Mouse (Mus musculus): ENCODE data around the gene Lama5. TPM values are rescaled to one million over a fixed set of nuclear protein-coding genes. Genes with fewer than 3 reads are reported as not detected.

Gene Lama5
- polyA plus RNA-seq, 2 experiments from 2014 or later: 0.28 to 0.59 TPM

DNA sequence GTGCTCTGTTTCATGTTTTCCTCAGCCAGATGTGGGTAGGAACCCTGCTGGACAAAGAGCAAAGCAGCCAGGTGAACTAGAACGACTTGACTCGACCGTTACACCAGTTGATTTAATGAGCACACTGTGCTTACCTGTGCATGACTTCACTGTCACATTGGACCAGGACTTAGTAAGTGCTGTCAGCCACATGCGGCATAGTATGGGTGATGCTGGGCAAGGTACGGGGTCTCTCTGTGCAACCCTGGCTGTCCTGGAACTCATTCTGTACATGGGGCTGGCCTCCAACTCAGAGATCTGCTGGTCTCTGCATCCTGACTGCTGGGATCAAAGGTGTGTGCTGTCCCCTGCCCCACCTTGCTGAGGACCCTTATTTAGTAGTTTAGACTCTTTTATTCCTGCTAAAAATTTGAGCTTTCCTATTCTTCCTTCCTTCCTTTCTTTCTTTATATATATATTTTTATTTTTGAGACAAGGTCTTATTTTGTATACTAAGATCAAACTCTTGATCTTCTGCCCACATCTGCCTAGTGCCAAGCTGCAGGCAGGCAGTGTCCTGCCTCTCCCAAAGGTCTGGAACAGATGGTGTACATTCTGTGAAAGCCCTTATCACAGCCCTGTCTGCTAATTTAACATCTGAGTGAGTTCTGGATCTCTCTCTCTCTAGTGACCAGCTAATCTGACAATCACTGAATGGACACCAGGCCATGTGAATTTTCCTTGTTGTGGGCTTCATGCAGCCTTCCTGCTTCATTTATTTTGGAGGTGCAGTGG lies 29.0 kb upstream of the Lama5 start:
- ATAC-seq: no peak

DNA sequence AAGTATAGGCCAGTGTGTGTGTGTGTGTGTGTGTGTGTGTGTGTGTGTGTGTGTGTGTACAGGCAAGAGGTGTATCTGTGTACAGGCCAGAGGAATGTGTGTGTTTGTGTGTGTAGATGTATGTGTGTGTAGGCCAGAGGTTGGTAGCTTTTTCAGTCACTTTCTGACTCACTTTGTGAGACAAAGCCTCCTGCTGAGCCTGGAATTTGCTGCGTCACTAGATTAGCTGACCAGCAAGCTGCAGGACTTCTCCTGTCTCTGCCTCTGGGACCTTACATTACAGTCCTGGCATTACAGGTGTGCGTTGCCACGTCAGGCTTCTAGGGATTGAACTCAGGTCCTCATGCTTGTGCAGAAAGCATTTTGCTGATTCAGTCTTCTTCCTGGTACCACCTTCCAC lies 26.2 kb upstream of the Lama5 start:
- no peak for ATAC-seq

DNA sequence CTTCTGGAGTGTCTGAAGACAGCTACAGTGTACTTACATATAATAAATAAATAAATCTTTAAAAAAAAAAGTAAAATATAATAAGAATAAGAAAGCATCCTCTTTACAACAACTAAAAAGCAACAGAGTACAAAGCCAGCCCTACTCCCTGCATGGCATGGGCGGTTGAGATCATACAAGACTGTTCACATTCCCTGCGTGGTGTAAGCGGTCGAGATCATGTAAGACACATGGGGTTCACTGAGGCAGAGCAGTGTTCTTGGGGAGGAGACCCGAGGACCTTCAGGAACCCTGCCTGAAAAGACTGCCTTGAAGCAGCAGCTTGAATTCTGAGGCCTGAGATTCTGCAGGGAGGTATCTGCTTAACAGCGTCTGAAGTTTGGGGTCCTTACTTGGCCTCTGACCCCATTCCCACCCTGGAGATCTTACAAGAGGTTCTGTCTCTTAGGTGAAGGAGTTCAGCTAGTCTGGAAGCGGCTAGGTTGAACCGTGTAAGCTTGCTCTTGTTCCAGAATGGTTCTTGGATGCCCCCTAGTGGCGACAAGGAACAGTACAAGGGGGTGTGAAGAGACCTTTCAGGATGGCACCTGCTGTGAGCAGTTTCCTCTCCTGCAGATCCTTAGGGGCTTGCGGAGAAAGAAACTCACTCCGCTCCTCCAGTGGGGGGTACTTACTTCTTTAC lies 25.4 kb upstream of the Lama5 start:
- peak; percentile 87 for ATAC-seq

DNA sequence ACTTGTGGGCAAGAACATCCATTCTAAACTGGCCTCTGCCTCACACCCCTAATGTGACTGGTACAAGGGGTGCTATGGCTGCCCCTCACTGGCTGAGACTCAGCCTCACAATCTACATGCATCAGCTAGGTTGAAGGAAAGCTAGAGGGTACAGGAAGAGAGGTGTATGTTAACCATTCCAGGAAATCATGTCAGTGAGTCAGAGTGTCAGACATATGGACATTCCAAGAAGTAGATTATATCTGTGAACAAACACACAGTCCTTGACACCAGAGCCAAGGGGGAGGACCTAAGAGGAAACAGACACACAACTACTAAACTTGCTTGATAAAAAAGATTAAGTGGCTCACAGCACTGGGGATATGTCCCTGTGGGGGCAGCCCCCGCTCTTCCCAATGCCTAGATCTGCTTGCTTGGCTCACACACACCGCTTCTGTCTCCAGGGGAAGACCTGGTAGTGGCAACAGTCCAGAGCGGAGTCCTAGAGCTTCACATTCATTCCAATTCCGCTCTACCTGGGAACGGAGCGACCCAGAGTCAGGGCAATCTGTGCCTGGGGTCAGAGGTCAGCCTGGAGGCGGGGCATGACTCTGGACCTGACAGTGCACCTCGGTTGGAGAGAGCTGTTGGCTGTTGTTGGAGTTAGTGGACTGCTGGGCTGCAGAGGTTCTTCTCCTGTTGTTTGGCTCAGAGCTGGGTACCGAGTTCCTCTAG lies 23.4 kb upstream of the Lama5 start:
- ATAC-seq: no peak

DNA sequence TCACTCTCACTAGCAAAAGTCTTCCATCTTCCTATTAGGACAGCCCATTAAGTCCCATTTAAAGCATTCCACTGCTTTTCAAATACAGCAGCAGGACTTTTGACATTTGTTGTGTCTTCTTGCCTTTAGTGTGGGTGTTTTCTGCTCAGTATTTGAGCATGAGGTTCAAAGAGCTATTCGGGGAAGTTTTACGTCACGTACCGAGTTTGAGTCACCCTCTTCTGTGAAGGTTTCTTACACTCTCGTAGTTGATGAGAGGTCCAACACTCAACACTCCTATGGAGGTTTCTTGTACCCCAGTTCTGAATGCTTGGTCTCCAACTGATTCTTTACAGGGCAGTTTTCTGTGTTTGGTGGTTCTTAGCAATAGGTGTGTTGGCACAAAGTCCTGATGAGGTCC lies 22.3 kb upstream of the Lama5 start:
- peak; percentile 68 for ATAC-seq

DNA sequence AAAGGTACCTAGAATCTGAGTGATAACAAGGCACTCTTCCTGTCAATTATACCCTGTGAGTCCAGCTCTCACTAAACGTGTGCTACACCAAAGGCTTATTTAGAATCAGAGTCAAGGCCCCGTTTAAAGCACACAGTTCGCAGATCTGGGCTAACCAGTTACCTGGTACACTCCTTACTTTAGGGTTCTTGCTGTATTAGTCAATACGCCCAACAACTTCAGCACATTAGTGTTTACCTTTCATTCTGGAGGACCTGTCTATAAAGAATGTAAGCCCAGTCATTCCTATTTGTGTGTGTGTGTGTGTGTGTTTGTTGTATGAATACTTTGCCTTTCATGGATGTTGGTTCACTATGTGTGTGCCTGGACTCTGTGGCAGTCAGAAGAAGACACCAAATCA lies 17.4 kb upstream of the Lama5 start:
- no peak for ATAC-seq

DNA sequence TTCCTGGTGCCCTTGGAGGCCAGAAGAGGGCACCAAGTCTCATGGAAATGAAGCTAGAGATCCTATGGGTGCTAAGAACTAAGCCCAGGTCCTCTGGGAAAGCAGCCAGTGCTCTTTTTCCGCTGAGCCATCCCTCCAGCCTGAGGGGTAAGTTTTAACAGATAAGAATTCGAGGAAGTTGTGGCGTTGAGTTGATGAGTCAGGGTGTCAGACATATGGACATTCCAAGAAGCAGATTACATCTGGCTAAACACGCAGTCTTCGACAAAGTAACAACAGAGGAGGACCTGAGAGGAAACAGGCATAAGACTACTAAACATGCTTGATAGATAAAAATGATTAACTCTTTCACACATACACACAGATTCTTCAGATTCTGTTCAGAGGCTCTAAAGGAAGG lies 12.9 kb upstream of the Lama5 start:
- no peak for ATAC-seq

DNA sequence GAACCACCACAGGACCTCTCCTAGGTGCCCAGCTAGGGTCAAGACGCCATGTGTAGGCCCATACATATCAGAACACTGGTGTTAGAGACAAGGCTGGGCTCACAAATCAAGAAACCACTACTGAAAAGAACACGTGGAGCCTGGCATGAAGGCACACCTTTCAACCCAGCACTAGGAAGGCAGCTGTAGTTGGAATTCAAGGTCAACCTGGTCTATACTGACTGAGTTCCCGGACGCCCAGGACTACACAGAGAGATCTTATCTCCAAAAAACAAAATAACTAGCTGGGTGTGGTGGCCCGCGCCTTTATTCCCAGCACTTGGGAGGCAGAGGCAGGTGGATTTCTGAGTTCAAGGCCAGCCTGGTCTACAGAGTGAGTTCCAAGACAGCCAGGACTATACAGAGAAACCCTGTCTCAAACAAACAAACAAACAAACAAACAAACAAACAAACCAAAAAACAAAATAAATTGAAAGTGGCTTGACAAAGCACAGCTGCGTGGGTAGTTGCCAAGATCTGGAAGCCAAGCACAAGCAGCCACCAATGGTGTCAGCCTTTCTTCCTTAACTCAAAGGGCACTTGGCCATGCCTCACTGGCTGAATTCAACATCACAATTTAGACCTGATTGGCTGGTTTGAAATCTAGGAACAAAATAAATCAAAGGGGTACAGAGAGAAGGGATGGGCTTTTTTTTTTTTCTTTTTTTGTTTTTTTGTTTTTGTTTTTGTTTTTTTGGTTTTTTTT lies 12.1 kb upstream of the Lama5 start:
- no peak for ATAC-seq

DNA sequence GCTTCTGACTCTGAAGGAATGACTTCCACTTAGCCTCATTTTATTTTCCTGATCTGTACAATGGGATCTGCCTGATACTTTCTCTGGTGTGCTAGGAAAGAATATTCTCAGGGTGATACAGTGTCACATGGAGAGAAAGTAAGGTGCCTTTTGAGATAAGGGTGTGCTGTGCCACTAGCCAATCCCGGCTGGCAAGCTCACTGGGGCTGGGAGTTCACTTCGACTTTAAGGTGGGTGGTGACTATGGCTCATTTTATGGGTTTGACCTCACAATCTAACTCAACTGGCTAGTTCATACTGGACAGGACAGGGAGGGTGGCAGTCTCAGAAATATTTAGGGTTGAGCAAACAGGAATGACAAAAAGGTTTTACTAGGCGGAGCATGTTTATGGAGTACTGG lies 11.3 kb upstream of the Lama5 start:
- ATAC-seq: no peak

DNA sequence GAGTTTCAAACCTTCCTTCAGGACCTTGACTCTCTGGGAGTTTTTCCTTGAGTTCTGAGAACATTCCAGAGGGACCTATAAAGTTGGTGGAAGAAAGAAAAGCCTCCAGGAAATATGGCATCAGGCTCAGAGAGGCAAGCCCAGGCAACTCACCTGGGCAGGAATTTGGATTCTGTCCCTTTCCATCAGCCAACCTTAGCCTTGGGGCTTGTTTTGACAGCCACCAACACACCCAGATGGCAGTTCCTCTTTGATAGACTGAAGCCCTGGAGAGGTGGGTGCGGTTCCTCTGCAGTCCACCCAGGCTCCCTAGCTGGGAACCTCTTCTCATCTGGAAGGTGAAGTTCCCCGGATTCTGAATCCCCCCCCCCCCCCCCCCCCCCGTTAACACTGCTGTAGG lies 10.8 kb upstream of the Lama5 start:
- ATAC-seq: no peak

DNA sequence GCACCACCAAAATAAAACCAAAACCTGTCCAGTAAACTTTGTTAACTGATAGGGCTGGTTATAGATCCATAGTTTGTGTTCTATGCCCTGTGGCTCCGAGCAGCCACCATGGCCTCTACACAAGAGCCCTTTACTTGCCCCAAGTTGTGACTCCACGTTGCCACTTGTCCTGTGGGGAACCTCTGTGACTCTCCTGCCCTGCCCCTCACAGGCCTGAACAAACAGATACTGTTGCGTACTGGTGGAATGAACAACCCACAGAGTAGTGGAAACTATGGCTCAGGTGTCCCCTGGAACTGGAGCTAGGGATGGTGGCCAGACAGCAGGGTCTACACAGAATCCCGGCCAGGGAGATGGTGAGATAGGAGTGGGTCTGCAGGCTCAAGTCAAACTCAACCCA lies 10.1 kb upstream of the Lama5 start:
- ATAC-seq: no peak

DNA sequence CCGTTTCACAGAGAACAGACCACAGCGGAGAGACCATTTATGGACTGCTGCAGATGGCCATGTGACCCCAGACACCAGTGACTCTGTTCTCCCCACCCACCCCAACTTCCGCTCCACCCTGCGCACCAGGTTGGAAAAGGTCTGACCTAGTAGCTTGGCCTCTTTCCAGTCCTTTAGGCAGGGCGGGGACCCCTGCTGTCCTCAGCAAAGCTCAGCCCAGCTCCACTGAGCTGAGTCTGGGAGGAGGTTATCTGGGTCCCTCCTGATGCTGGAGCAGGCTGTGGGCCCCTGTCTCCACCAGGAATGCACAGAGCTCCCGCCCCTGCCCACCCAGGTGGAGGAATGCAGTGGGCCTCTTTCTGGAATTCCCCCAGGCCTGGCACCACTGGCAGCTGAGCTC lies 9.3 kb upstream of the Lama5 start:
- no peak for ATAC-seq

DNA sequence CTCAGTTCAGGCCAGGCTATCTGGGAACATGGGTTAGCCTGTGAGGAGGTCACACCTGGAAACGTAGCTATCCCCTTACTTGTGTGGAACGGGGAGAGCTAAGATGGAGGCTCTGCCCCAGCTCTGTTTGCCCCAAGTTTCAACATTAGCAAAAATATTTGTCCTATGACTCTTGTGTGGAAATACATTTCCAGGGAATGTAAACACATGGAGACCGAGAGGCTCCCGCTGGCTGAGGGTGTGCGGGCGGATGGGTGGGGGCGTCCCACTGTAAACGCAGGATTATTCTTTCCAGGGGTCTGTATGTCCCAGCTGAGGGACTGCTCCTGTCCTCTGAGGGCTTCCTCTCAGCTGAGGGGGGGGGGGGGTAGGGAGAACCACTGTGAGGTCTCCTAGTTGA lies 8.7 kb upstream of the Lama5 start:
- ATAC-seq: no peak

DNA sequence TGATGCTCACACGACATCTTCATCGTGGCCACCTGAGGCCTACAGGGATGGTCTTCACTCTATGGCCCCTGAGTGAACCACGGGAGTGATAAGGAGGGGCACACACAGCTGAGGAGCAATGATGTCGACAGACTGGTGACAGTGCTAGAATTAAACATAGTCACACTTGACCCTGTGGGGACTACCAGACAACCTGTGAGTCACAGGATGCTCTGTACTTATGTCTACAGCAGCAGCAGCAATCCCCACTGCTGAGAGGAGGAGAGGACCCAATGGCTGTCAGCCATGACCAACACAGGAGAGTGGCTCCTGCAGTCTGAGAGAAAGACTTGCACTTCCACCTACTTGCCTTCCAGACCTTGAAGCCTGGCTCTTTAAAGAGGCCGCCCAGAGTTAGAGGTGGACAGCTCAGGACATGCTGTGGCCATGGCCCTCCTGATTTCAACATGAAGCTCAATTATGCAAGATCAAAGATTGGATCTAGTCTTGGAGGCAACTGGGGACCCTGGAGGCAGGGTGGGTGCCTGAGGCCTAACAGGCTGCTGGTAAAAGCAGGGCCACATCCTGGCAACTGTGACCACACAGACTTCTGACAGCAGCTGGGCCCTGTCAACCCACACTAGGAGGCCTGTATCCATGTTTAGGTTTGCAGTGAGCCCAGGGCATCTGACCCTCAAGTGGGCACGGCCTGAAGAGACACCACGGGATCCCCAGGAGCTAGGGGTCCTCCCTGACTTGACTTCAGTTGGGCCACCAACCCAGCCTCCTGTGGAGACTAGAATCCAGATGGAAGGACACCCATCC lies 7.6 kb upstream of the Lama5 start:
- ATAC-seq: no peak

DNA sequence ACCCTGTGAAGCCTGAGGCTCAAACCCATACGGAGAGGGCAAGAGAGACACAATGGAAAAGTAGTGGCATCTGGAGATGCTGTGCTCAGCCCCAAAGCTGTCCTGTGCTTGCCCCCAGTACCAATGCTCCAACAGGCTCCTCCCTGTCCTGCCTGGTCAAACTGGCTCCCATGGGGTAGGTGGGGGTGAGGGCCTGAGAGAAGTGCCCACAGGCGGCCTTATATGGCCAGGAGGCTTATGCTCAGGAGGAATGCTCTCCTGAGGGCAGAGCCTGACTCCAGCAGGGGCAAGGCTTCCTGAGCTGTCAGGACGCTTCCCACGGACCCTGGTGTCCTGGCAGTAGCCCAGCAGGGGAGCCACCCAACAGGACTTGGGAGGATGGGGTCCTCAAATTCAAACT lies 4.8 kb upstream of the Lama5 start:
- no peak for ATAC-seq

DNA sequence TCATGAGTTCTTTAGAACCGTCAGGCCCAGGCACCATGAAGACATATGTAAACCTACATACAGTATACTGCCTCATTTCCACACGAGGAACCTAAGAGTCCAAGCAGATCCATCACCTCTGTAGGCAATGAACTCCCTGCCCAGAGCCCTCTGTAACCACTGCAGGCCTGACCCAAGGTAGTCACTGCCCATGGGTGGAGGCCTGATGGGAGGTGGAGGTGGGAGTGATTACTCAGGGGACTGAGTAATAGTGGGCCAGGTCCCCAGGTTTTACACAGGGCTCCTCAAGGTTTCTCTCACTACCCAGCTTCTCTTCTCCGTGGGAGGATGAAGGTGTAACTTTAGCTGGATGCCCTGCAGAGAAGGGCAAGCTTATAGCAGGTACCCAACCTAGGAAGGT lies 3.5 kb upstream of the Lama5 start:
- no peak for ATAC-seq

DNA sequence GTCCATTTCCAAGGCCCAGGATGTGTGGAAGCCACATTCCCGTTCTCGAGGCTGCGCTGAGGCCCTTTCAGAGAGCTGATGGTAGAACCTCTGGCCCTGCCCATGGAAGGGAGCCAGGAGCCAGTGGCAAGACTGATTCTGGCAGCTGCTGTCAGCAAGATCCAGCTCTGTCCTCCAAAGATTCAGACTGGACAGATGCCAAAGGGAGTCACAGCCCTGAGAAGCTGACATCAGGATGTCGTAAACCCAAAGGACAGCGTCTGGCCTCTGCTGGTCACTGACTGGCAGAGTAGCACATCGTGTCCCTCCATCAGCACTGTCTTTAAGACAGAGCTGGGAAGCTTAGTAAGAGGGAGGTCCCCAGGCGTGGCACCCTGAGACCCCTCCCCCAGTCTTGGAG lies 2.9 kb upstream of the Lama5 start:
- ATAC-seq: no peak

DNA sequence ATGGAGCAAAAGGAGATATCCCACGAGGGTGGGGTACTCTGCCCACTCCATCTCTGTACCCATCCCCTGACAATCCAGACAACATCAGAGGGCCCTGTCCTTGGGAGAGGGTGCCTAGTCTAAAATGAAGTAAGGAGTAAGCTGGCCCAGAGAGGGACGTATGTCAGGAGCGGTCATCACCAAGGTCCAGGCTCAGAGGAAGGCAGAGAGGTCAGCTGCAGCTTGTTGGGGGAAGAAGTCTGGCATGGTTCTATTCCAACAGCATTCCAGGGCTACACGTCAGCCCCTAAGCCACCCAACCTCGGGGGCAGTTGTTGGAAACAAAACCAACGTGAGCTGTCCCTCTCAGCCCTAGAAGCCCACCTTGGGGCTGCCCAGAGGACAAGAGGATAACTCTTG lies 2.4 kb upstream of the Lama5 start:
- ATAC-seq: no peak

DNA sequence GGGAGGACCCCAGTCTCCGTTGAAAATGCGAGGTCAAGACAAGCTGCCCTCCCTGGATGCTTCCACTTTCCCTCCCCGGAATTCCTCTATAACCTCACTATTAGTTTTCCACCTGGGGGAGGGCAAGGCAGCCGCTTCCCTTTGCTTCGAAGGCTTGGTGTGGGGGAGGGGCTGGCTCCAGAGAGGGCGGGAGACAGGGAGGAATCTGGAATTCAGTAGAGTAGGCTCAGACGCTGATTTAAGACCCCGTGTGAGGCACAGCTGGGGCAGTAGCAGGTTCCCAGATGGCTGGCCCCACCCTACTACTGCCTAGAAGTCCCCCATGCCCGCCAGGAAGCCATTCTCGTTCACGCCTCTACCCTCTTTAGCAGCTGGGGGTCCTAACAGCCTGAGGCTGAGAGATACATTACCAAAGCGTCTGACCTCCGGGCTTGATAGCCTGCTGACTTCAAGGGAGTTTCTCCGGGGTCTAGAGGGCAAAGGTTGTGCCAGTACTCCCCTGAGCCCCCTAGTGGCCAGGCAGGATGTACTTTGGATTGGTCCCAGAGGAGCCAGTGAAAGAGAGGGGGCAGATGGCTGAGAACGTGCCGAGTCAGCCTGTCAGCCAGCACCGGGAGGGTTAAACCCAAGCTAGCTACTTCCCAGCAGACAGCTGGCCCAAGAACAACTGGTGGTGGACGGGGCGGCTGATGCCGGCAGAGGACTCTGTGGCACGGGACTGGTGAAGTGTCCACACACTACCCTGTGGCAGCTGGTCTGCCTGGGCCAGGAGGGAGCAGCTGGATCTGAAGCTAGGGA lies 1.8 kb upstream of the Lama5 start:
- ATAC-seq: peak; percentile 36

DNA sequence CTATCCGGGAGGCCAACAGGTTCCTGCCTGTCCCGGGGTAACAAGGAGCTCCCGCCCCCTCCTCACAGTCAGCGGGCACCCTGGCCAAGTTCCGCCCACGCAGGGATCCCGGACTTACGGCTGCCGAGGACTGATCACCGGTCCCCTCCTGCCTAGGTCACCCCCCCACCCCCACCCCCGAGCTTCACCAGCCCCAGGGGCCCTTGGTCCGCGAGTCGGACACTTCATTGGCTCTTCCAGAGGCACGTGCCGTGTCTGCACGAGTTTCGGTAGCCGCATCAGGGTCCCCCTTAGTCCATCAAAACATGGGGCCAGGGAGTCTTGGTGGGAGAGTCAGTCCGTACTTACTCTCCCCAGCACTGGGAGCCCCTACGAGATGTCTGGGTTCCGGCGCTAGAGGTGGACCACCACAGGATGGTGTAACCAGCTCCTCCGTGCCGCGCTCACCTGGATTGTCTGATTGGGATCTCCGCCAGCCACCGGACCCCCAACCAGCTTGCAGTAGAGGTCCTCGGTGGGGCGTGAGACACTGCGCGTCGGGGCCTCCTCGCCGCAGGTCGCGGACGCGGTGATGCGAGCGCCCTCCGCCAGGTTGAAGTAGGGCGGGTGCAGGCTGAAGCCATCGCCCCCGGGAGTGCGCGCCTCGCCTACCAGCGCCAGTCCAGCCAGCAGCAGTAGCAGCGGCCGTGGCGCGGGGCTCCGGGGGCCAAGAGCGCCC lies 456 bp downstream of the Lama5 start:
- ATAC-seq: no peak

DNA sequence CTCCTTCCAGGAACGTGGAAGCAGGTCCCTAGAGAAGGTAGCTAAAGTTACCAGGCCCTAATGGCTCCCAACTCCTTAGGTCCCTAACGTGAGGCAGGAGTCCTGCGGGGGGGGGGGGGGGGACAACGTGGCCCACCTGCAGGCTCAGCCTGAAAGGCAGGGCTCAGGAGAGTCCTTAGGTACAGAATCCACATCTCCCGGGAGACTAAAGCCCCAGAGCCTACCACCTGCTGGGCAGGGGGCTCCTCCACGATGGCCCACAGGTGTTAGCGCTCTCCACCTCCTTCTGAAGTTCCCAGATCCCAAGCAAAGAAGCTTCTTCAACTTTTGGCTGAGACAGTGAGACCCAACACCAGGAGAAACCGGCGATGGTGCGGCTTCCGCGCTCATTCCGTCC lies 1.0 kb downstream of the Lama5 start:
- ATAC-seq: no peak
